Mouse (Mus musculus) heart, adult 2 months (tissue): ENCODE data around the gene Jdp2. TPM values are rescaled to one million over a fixed set of nuclear protein-coding genes. Genes with fewer than 3 reads are reported as not detected.

Experiments
- DNase-seq, 2 experiments: peaks; one replicate each; pipeline ENCODE4 v3.0.0; 2021
- H3K27ac ChIP-seq: fragments of 200-600 bp; 2 replicates; pipeline ENCODE4 v1.8.1; 2022
- H3K27me3 ChIP-seq: fragments of 200-500 bp; 2 replicates; pipeline ENCODE4 v1.6.1; 2012; ENCODE audit warnings: mild to moderate bottlenecking, low read length, inconsistent platforms, mixed read lengths; ENCODE audit not compliant: control insufficient read depth, insufficient read depth
- H3K36me3 ChIP-seq: fragments of 200-500 bp; 2 replicates; pipeline ENCODE4 v1.6.1; 2012; ENCODE audit warnings: low read length, inconsistent platforms; ENCODE audit not compliant: control insufficient read depth, insufficient read depth
- H3K4me1 ChIP-seq: fragments of 200-500 bp; 2 replicates; pipeline ENCODE4 v1.6.1; 2011; ENCODE audit warnings: low read length; ENCODE audit not compliant: control insufficient read depth, insufficient read depth
- H3K4me3 ChIP-seq: fragments of 200-600 bp; 2 replicates; pipeline ENCODE4 v1.8.1; 2022
- H3K79me2 ChIP-seq: fragments of 200-500 bp; replicated peaks from 2 replicates; pipeline ENCODE4 v1.6.1; 2012; ENCODE audit warnings: mild to moderate bottlenecking, inconsistent platforms, low read length, moderate library complexity, mixed read lengths; ENCODE audit not compliant: control insufficient read depth, insufficient read depth
- H3K9ac ChIP-seq: fragments of 200-500 bp; 2 replicates; pipeline ENCODE4 v1.6.1; 2012; ENCODE audit warnings: low read depth, mild to moderate bottlenecking, control low read depth, inconsistent platforms, low read length, mixed read lengths
- CTCF ChIP-seq: fragments of 200-600 bp; IDR thresholded peaks from 2 replicates; pipeline ENCODE4 v1.8.1; 2022; ENCODE audit warnings: antibody characterized with exemption, mild to moderate bottlenecking, moderate library complexity
- EP300 ChIP-seq: fragments of 200-500 bp; IDR thresholded peaks from 2 replicates; pipeline ENCODE4 v1.6.1; 2011; ENCODE audit warnings: low read depth, low read length, control low read depth; ENCODE audit not compliant: insufficient read depth
- POLR2A ChIP-seq: fragments of 200-500 bp; IDR thresholded peaks from 2 replicates; pipeline ENCODE4 v1.6.1; 2011; ENCODE audit warnings: mild to moderate bottlenecking, low read depth, low read length, control low read depth; ENCODE audit not compliant: insufficient read depth
- WGBS: fragments of 180-500 bp; shearing (Covaris S2); methylation state at CpG from one replicate; pipeline ENCODE4 v1.1.7; 2018; 5-methylcytosine and 5-hydroxymethylcytosine counted together
- intact Hi-C: fragments of 180-260 bp; cut with DNase I; formaldehyde crosslinking; loops from one replicate; pipeline ENCODE4 v1.15.1; 2025
- polyA plus RNA-seq: library from polyadenylated mRNA; depleted of rRNA; stranded (reverse); fragments of >200 nt; gene quantifications from 2 replicates; pipeline ENCODE4 v1.2.3, GENCODE M21; 2012
- total RNA-seq, 2 experiments: library from RNA; stranded (reverse); gene quantifications; 2 replicates each; pipeline ENCODE4 v1.2.3; 2021

Gene Jdp2
- total and polyA plus RNA-seq, 3 experiments, result 4.3 to 15.9 (median 7.5) TPM

- TF ChIP-seq POLR2A (no peak), EP300 (no peak), CTCF (peak; percentile 33)
- Histone ChIP-seq H3K79me2 (no peaks in the 10 kb centered on the region), H3K27ac (no peak overlapping the region), H3K27me3 (no peaks in the 10 kb centered on the region), H3K9ac (no peak overlapping the region), H3K4me1 (peaks cover 4% of the 10 kb centered on the region), H3K4me3 (no peak overlapping the region), H3K36me3 (no peaks in the 10 kb centered on the region)
- WGBS, result 22% methylated on average over 15 of the region's 15 CpGs
- DNase-seq, result no peak
- intact Hi-C loops, result no loop called here
These were observed 17.4 kb upstream of the Jdp2 start for GRCm38 (mm10) chr12:85581261-85582066.

GRCm38 (mm10) chr12:85582067-85582316 lies 16.8 kb upstream of the Jdp2 start:
- Histone ChIP-seq H3K9ac (no peak overlapping the region), H3K4me3 (no peak overlapping the region), H3K4me1 (peaks cover 4% of the 10 kb centered on the region), H3K36me3 (no peaks in the 10 kb centered on the region), H3K27me3 (no peaks in the 10 kb centered on the region), H3K27ac (no peak overlapping the region), H3K79me2 (no peaks in the 10 kb centered on the region)
- WGBS, result 78% methylated on average over 5 of the region's 5 CpGs
- TF ChIP-seq EP300, result no peak
- TF ChIP-seq CTCF, result no peak
- TF ChIP-seq POLR2A, result no peak
- intact Hi-C loops, result no loop called here
- DNase-seq, result no peak

GRCm38 (mm10) chr12:85585761-85586258 lies 13.0 kb upstream of the Jdp2 start:
- Histone ChIP-seq H3K27ac (no peak overlapping the region), H3K36me3 (no peaks in the 10 kb centered on the region), H3K27me3 (no peaks in the 10 kb centered on the region), H3K79me2 (no peaks in the 10 kb centered on the region), H3K4me3 (no peak overlapping the region), H3K4me1 (peaks cover 4% of the 10 kb centered on the region), H3K9ac (no peak overlapping the region)
- 63% methylated on average over 11 of the region's 11 CpGs for WGBS
- DNase-seq, result peak; percentile 59 to 60
- no peak for TF ChIP-seq POLR2A
- 0 out of 2 replicates have a peak, but pooled peaks have one; percentile 48 for TF ChIP-seq EP300
- intact Hi-C loops, result no loop called here

GRCm38 (mm10) chr12:85589870-85590382 lies 8.9 kb upstream of the Jdp2 start:
- H3K27me3 ChIP-seq, result no peaks in the 10 kb centered on the region
- H3K36me3 ChIP-seq, result no peaks in the 10 kb centered on the region
- no peak for TF ChIP-seq POLR2A
- TF ChIP-seq EP300, result no peak
- TF ChIP-seq CTCF, result no peak
- H3K4me1 ChIP-seq, result peaks cover 2% of the 10 kb centered on the region
- no peak for DNase-seq
- intact Hi-C loops, result no loop called here
- H3K9ac ChIP-seq, result no peak overlapping the region
- no peak overlapping the region for H3K4me3 ChIP-seq
- H3K27ac ChIP-seq, result no peak overlapping the region
- no peaks in the 10 kb centered on the region for H3K79me2 ChIP-seq
- WGBS, result 82% methylated on average over 5 of the region's 5 CpGs

- peaks cover 4% of the 10 kb centered on the region for H3K4me1 ChIP-seq
- TF ChIP-seq EP300 (no peak), CTCF (no peak), POLR2A (no peak)
- no peaks in the 10 kb centered on the region for H3K27me3 ChIP-seq
- no peak overlapping the region for H3K4me3 ChIP-seq
- DNase-seq, result no peak
- no peaks in the 10 kb centered on the region for H3K36me3 ChIP-seq
- H3K79me2 ChIP-seq, result no peaks in the 10 kb centered on the region
- H3K9ac ChIP-seq, result no peak overlapping the region
- intact Hi-C loops, result no loop called here
- H3K27ac ChIP-seq, result no peak overlapping the region
- WGBS, result 23% methylated on average over 9 of the region's 9 CpGs
These were observed 5.9 kb upstream of the Jdp2 start for GRCm38 (mm10) chr12:85592943-85593342.

- peaks cover 7% of the 10 kb centered on the region for H3K4me1 ChIP-seq
- no peak overlapping the region for H3K27ac ChIP-seq
- H3K36me3 ChIP-seq, result no peaks in the 10 kb centered on the region
- no peak for DNase-seq
- H3K27me3 ChIP-seq, result no peaks in the 10 kb centered on the region
- H3K4me3 ChIP-seq, result no peak overlapping the region
- TF ChIP-seq CTCF (no peak), EP300 (no peak), POLR2A (no peak)
- intact Hi-C loops, result no loop called here
- 92% methylated on average over 2 of the region's 2 CpGs for WGBS
- no peak overlapping the region for H3K9ac ChIP-seq
- H3K79me2 ChIP-seq, result no peaks in the 10 kb centered on the region
These were observed 4.4 kb upstream of the Jdp2 start for GRCm38 (mm10) chr12:85594390-85594789.
